Mouse (Mus musculus): ENCODE results near the gene Siah1b.

Siah1b gene

GRCm38 (mm10) chrX:164027607-164028289 lies 48.5 kb downstream of the Siah1b start, which contains the start of gene Car5b:
Car5b (minus strand) TSS chrX:164027997.
- 5% methylated on average over 19 of the region's 22 CpGs for WGBS

All from cerebral cortex, adult 2 months (tissue).